Mouse (Mus musculus) bone marrow, adult 2 months (tissue): ENCODE results near the gene Dag1.

Experiments
- CTCF ChIP-seq: fragments of 200-500 bp; IDR thresholded peaks from 2 replicates; pipeline ENCODE4 v1.5.1; 2011; ENCODE audit warnings: low read length, control low read depth; ENCODE audit not compliant: control insufficient read depth, insufficient read depth
- POLR2A ChIP-seq: fragments of 200-500 bp; IDR thresholded peaks from 2 replicates; pipeline ENCODE4 v1.6.1; 2011; ENCODE audit warnings: low read depth, mild to moderate bottlenecking, control low read depth, low read length, borderline replicate concordance; ENCODE audit not compliant: control insufficient read depth

DNA sequence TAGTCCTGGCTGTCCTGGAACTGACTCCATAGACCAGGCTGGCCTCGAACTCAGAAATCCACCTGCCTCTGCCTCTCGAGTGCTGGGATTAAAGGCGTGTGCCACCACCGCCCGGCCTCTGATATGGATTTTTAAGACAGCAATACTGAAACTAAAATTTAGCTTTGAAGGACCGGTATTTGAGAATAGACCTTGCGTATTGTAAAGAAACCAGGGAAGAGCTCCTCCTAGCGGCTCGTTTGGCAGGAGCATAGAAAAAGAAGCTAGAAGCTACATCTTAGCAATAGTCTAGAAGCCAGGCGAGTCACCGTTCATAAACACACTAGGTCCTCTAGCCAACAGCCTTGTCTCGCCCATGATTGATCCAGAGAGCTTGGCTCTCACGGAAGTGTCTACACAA lies 60.7 kb downstream of the Dag1 start:
- TF ChIP-seq POLR2A: no peak
- 0 out of 2 replicates have a peak, but pooled peaks have one; percentile 13 for TF ChIP-seq CTCF
